In the genomic region with DNA sequence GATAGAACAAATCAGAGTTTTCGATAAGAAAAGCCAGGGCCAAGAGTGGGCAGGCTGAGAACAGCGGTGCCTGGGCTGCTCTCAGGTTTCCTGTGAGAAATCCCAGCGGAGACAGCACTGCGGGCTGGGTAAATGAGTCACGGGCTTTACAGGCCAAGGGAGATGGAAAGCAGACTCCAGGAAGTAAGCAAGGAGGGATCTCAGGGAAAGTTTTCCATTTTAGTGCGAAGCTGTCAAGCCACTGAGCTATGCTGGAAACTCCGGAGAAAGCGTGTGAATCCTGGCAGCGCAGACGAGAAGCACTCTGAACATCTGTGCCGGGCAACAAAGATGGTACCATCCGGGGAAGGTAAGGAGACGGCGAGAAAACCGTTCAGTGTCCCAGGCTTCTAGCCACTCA, we compare ENCODE assay signal across 8 mouse cellular contexts. TPM values are rescaled to one million over a fixed set of nuclear protein-coding genes. Genes with fewer than 3 reads are reported as not detected.
DNase-seq lines count a peak whose midpoint lies in the region; ATAC-seq lines count a peak whose summit lies in the region.

No protein-coding gene starts in this region.

- H3K27me3 ChIP-seq in heart, embryonic 14.5 days (ENCODE audit: control insufficient read depth, insufficient read depth, low read length) = no peaks in the 10 kb centered on the region

- peak overlapping the region; percentile 62 for H3K4me2 ChIP-seq in heart, embryonic 14.5 days (ENCODE audit: low read length)

- H3K36me3 ChIP-seq in heart, embryonic 14.5 days (ENCODE audit: control insufficient read depth, insufficient read depth, low read length) = no peaks in the 10 kb centered on the region

- intact Hi-C loops in left cerebral cortex, postnatal 14 days (cut with DNase I) = no loop called here

- H3K9ac ChIP-seq in heart, embryonic 14.5 days (ENCODE audit: low read length) = peak overlapping the region; percentile 63

- peak; percentile 67; the same call in 1 of the 2 replicates for ATAC-seq in heart, embryonic 14.5 days (ENCODE audit: insufficient number of reproducible peaks, insufficient read depth, low FRiP score, low read depth)

- peak overlapping the region; percentile 82 to 83 for H3K27ac ChIP-seq in heart, embryonic 14.5 days (replicated peaks in 1 of 2; ENCODE audit: control insufficient read depth in 1 of 2, insufficient read depth in 1 of 2, low read depth in 2 of 2, low read length in 2 of 2)

- 3% methylated on average over 15 of the region's 15 CpGs for WGBS in heart, embryonic 14.5 days

- H3K9me3 ChIP-seq in heart, embryonic 14.5 days (ENCODE audit: control insufficient read depth, low read length) = no peaks in the 10 kb centered on the region

- peak overlapping the region; percentile 27 to 39 for H3K4me3 ChIP-seq in heart, embryonic 14.5 days (ENCODE audit: control insufficient read depth in 1 of 2, insufficient read depth in 1 of 2, low read depth in 1 of 2, low read length in 2 of 2)

- peak; percentile 43 to 58 for DNase-seq in left cerebral cortex, postnatal 14 days (ENCODE audit: low spot score in 2 of 2)
- DNase-seq in left cerebral cortex, adult 11 months (ENCODE audit: low spot score) = no peak
- peak; percentile 70 for DNase-seq in embryo, embryonic 10 days (ENCODE audit: low spot score)
- DNase-seq in kidney, postnatal 14 days = peak; percentile 62
- DNase-seq in right cerebral cortex, postnatal 25 days = peak; percentile 58
- DNase-seq in cerebellum, adult 9-10 months = no peak
- DNase-seq in thymus, postnatal 25 days = no peak

- H3K4me1 ChIP-seq in heart, embryonic 14.5 days (ENCODE audit: control insufficient read depth in 2 of 2, insufficient read depth in 2 of 2, low read length in 2 of 2) = peaks cover 8 to 18% of the 10 kb centered on the region in 2 experiments

RNA-seq across cellular contexts. Expression of a gene that starts 11.2 kb away (rescaled TPM):
- 10 to 100 TPM; 81.0 to 81.3 TPM for total RNA-seq in left cerebral cortex, postnatal 14 days (2021)
- 25.7 and 25.8 TPM in 2 replicates for polyA plus RNA-seq in heart, embryonic 14.5 days (2014; fragmentation: Nextera tagmentation; extraction: Ambion mirVana)

RNA-seq across cellular contexts. Expression of a gene that starts 28.0 kb away (rescaled TPM):
- 100 to 1,000 TPM; 347 to 370 TPM for total RNA-seq in left cerebral cortex, postnatal 14 days (2021)
- polyA plus RNA-seq in heart, embryonic 14.5 days (2014; fragmentation: Nextera tagmentation; extraction: Ambion mirVana) = 59.1 and 64.5 TPM in 2 replicates

RNA-seq across cellular contexts. Expression of a gene that starts 42.5 kb away (rescaled TPM):
- 10 to 100 TPM; 57.5 to 58.9 TPM for total RNA-seq in left cerebral cortex, postnatal 14 days (2021)
- 54.7 and 62.5 TPM in 2 replicates for polyA plus RNA-seq in heart, embryonic 14.5 days (2014; fragmentation: Nextera tagmentation; extraction: Ambion mirVana)

RNA-seq across cellular contexts. Expression of a gene that starts 43.3 kb away (rescaled TPM):
- under 1 TPM in 1 of 2 experiments, not detected in 1; 0.51 TPM for total RNA-seq in left cerebral cortex, postnatal 14 days (2021)
- polyA plus RNA-seq in heart, embryonic 14.5 days (2014; fragmentation: Nextera tagmentation; extraction: Ambion mirVana) = 0.54 TPM in 2 replicates

Comparison
In these comparisons a context has a peak if more than half of its experiments do, and no peak if none do; other contexts are left out.
1. DNase-seq: peak in left cerebral cortex, postnatal 14 days (2 of 2), embryo, embryonic 10 days (single experiment), kidney, postnatal 14 days (single experiment) and right cerebral cortex, postnatal 25 days (single experiment); none in left cerebral cortex, adult 11 months (single experiment), cerebellum, adult 9-10 months (single experiment) and thymus, postnatal 25 days (single experiment).